Mouse (Mus musculus): ENCODE results near the gene Btnl6. TPM values are rescaled to one million over a fixed set of nuclear protein-coding genes. Genes with fewer than 3 reads are reported as not detected.

Btnl6 gene
- polyA plus RNA-seq (2015; fragmentation: Nextera tagmentation; extraction: Ambion mirVana) = not detected in 2 replicates

GRCm38 (mm10) chr17:34517252-34517651, at the start of gene Btnl6:
Btnl6 (minus strand) TSS chr17:34517352.

DNA sequence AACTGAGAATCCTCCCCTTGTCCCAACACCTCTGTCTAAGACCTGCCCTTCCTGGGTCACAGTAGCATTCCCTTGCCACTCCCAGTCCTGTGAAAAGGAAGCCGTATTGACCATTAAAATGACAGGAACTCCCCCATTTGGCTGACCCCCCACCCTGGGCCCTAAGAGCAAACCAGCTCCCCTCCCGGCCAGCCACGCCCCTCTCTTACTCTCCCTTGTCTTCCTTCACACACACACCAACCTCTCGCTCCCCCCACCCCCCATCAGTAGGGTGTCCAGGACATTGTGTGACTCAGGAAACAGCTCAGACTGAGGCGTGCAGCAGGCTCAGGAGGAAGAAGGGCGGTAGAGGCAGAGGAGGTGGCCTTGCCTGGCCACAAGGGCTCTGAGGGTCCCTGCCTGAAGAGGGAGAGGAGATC, 46.9 kb upstream of the Btnl6 start, which contains the start of gene Notch4:
Gene Notch4, plus strand, starts transcription at position 266 of the 419 bp plus-strand sequence.

DNA sequence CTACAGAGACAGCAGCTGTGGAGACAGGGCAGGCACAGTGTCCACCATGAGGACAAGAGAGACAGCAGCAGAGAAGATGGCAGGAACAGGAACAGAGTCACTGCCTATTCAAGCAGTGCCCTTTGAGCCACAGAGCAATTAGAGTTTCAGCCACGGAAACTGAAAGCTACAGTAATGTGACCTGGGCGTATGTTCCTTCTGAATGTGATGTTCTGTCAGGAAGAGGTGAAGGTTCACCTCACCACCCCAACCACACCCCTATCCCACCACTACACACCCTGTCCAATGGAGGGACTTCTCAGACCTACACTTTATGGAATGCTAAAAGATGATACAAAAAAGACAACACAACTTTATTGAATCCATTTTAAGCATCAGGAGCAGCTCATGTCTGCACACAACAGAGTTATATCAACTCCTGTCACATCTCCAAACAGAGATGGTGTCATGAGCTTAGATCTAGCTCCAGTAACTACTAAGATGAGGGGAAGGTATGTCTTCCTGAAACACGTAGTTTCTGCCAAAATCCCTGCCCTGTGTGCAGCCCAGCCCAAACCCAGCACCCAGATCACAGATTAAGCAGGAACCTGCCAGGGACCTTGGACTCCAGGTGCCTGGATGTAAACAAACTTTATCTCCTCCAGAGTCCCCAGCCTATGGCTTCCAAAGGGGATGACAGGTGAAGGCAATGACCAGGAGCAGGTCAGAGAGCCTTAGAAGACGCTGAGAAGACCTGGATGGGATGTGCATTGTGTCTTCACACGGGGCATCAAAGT, 39.7 kb downstream of the Btnl6 start, which contains the start of gene Btnl4:
Gene Btnl4, minus strand, starts transcription at position 81 of the 776 bp plus-strand sequence.

Other genes starting within 250 kb of the Btnl6 start
- gene H2-Aa, start 229.5 kb downstream of the Btnl6 start, polyA plus RNA-seq (2015; fragmentation: Nextera tagmentation; extraction: Ambion mirVana) = 5.4 and 5.7 TPM in 2 replicates
- gene H2-Eb1, start 211.5 kb downstream of the Btnl6 start, polyA plus RNA-seq (2015; fragmentation: Nextera tagmentation; extraction: Ambion mirVana) = 4.8 and 6.7 TPM in 2 replicates
- gene H2-Eb2, start 191.7 kb downstream of the Btnl6 start, polyA plus RNA-seq (2015; fragmentation: Nextera tagmentation; extraction: Ambion mirVana) = not detected in 2 replicates
- 0.12 and 0.22 TPM in 2 replicates for gene Btnl2, start 162.5 kb downstream of the Btnl6 start, polyA plus RNA-seq (2015; fragmentation: Nextera tagmentation; extraction: Ambion mirVana)
- not detected in 2 replicates for gene Btnl1, start 140.2 kb downstream of the Btnl6 start, polyA plus RNA-seq (2015; fragmentation: Nextera tagmentation; extraction: Ambion mirVana)
- 1.4 and 2.6 TPM in 2 replicates for gene BC051142, start 118.5 kb downstream of the Btnl6 start, polyA plus RNA-seq (2015; fragmentation: Nextera tagmentation; extraction: Ambion mirVana)
- gene Btnl4, start 40.0 kb downstream of the Btnl6 start, polyA plus RNA-seq (2015; fragmentation: Nextera tagmentation; extraction: Ambion mirVana) = not detected in 2 replicates
- gene Notch4, start 46.9 kb upstream of the Btnl6 start, polyA plus RNA-seq (2015; fragmentation: Nextera tagmentation; extraction: Ambion mirVana) = 3.0 and 5.0 TPM in 2 replicates
- gene Gpsm3, start 72.5 kb upstream of the Btnl6 start, polyA plus RNA-seq (2015; fragmentation: Nextera tagmentation; extraction: Ambion mirVana) = 15.0 TPM in 2 replicates
- gene Pbx2, start 73.9 kb upstream of the Btnl6 start, polyA plus RNA-seq (2015; fragmentation: Nextera tagmentation; extraction: Ambion mirVana) = 6.1 and 6.8 TPM in 2 replicates
- gene Ager, start 80.5 kb upstream of the Btnl6 start, polyA plus RNA-seq (2015; fragmentation: Nextera tagmentation; extraction: Ambion mirVana) = 4.4 and 5.1 TPM in 2 replicates
- gene Rnf5, start 86.3 kb upstream of the Btnl6 start, polyA plus RNA-seq (2015; fragmentation: Nextera tagmentation; extraction: Ambion mirVana) = 90.9 and 133 TPM in 2 replicates
- 43.8 and 58.6 TPM in 2 replicates for gene Agpat1, start 86.9 kb upstream of the Btnl6 start, polyA plus RNA-seq (2015; fragmentation: Nextera tagmentation; extraction: Ambion mirVana)
- gene Egfl8, start 98.6 kb upstream of the Btnl6 start, polyA plus RNA-seq (2015; fragmentation: Nextera tagmentation; extraction: Ambion mirVana) = 11.5 and 18.6 TPM in 2 replicates
- 25.5 and 34.3 TPM in 2 replicates for gene Ppt2, start 111.2 kb upstream of the Btnl6 start, polyA plus RNA-seq (2015; fragmentation: Nextera tagmentation; extraction: Ambion mirVana)
- 1.3 and 2.2 TPM in 2 replicates for gene Prrt1, start 112.2 kb upstream of the Btnl6 start, polyA plus RNA-seq (2015; fragmentation: Nextera tagmentation; extraction: Ambion mirVana)
- gene Fkbpl, start 127.4 kb upstream of the Btnl6 start, polyA plus RNA-seq (2015; fragmentation: Nextera tagmentation; extraction: Ambion mirVana) = 13.8 and 17.8 TPM in 2 replicates
- 34.1 and 43.4 TPM in 2 replicates for gene Atf6b, start 129.8 kb upstream of the Btnl6 start, polyA plus RNA-seq (2015; fragmentation: Nextera tagmentation; extraction: Ambion mirVana)
- gene Tnxb, start 153.2 kb upstream of the Btnl6 start, polyA plus RNA-seq (2015; fragmentation: Nextera tagmentation; extraction: Ambion mirVana) = 10.3 and 10.4 TPM in 2 replicates
- gene C4b, start 226.5 kb upstream of the Btnl6 start, polyA plus RNA-seq (2015; fragmentation: Nextera tagmentation; extraction: Ambion mirVana) = 182 and 224 TPM in 2 replicates